Mouse (Mus musculus) heart, adult 9 months (tissue): ENCODE results near the gene Pabpc4.
"Not testable (repeated sequence)": the region's sequence is repeated elsewhere in the genome, so short reads cannot be mapped to it uniquely, and the experiment has no call there.

Source experiments
- DNase-seq, 2 experiments: peaks; one replicate each; pipeline ENCODE4 v3.0.0; 2022; ENCODE audit warnings: low spot score in 2 of 2

Gene Pabpc4

DNA sequence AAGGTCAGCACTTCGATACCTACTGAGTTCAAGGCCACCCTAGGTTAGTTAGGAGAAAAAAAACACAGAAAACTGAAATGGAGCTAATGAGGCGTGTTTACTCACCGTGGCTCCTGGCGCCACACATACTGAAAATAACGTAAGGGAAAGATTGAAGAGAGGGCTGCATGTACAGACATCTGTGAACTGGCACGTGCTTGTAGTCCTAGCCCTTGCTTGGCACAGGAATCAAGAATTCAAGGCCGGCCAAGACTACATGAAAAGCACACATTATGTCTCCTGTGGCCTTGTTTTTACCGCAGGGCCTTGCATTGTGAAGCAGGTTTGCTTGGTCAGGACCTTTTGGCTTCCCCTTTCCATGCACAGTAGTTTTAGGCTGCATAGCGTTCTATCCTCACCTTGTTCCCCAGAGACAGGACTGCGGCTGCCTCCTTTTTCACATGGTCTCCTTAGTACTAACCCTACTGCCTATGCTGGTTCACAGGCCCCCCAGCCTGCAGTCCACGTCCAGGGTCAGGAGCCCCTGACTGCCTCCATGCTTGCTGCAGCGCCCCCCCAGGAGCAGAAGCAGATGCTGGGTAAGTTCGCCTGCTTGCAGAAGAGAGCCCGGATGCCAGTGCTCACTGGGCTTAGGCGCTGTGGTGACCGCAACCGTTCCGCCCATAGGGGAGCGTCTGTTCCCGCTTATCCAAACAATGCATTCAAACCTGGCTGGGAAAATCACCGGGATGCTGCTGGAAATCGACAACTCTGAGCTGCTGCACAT lies 35.2 kb downstream of the Pabpc4 start:
- no peak for DNase-seq

DNA sequence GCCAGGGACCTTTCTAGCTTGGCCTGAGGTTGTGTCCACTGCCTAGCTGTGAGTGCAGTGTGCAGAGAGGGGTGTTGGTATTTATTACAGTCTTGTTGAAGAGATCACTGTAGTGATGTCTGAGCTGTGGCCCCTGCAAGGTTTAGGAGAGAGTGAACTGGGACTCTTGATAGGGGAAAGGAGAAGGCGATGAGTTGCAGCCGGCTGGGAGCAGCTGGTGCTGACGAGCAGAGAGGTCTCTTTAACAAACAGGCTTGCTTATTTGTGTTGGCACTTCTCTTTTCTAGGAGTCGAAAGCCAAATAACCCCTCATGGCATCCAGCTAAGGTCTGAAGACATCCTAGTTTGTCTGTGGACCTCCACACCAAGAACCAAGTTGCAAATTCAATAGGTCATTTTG lies 36.1 kb downstream of the Pabpc4 start:
- peak; percentile 42 to 56 for DNase-seq

DNA sequence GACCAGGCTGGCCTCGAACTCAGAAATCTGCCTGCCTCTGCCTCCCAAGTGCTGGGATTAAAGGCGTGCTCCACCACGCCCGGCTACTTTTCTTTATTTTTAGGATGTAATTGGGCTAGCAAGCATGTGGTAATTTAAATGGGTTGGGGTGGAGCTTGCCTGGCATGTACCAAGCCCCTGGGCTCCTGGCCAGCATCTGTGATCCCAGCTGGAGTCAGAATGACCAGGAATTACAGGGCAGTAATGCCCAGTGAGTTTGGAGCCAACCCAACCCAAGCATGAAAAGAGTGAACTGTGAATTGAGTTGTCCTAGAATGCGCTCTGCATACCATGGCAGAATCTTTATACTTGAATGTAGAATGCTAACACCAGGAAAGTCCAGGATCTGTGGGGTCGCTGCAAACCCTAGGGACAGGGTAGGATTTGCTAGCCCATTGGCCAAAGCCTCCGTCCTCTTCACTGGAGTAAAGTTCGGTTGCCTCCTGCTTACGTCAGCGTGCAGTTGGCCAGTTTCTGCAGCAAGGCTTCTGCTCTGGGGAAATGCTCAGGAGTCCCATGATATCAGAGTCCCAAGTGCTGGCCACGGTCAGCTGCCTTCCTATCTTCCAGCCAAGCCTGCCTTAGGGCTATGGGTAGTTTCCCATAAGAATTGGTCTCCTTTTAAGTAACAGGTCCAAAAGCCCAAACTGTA lies 37.0 kb downstream of the Pabpc4 start:
- DNase-seq, result peak; percentile 46 to 53

DNA sequence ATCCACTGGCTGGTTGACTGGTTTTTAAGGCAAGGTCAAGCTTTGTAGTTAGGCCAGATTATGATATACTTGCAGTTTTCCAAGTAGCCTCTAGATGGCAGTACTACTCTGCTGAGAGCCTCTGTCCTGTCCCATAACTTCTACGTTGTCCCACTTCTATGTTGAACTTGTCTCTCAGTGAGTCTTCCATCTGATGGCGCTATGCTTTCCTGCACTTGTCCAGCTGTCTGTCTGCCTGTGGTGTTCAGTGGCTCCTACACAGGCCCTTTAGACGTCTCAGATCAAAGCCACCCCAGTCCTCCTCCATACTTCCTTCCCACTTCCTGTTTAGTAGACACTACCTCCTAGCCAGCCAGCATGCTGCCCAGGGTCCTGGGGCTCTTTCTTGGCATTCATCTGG lies 43.6 kb downstream of the Pabpc4 start:
- peak in 1 of 2 experiments; percentile 54 for DNase-seq

DNA sequence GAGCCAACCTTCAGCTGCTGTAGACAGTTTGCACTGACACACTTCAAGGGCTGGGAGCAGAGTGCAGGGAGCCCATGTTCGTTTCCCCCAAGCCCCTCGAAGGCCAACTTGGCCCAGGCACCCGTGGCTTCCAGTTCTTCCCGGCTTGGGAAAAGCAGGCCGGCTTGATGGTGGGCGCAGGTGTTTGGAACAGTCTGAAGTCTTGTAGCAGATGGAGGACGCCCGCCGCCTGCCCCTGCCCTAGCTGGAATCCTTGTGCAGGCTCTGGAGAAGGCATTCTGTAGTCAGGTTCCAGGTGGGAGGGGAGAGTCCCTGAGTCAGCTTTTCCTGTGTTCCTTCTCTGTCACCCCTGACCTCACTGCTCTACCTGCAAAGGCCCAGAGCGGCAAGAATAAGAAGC lies 44.8 kb downstream of the Pabpc4 start:
- no peak for DNase-seq

DNA sequence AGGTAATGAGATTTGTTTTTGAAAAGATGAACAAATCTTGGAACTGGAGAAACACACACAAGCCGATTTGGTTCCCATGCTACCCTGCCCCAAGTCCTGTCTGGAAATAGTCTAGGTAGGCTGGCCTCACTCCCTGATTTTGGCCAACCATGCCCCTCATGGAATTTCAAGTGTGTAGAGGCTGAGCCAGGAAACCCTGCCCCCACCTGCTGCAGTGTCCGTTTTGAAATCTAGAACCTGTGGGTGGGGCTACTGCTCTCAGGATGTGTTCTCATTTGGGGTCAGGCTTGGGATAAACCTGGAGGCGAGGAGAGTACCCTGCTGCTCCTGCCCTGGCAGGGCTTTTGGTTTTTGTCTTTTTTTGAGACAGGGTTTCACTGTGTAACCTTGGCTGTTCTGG lies 46.1 kb downstream of the Pabpc4 start:
- no peak for DNase-seq

DNA sequence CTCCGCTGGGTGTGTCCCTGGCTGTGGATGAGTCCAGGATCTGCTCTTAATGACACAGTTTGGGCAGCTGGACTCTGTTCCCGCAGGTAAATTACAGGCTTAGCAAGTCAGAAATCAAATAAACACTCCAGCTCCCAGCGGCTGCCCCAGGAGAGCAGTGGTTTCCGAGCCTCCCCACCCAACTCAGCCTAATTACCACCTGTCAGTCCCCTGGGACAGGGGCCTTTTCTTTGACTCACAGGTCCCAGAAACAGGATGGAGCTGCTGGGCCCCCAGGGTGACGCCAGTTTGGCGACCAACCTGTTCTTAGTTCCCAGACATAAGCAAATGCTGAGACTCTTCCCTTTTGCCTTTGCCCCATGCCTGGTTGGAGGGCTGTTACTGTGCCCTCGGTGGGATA lies 49.7 kb downstream of the Pabpc4 start:
- DNase-seq, result no peak

DNA sequence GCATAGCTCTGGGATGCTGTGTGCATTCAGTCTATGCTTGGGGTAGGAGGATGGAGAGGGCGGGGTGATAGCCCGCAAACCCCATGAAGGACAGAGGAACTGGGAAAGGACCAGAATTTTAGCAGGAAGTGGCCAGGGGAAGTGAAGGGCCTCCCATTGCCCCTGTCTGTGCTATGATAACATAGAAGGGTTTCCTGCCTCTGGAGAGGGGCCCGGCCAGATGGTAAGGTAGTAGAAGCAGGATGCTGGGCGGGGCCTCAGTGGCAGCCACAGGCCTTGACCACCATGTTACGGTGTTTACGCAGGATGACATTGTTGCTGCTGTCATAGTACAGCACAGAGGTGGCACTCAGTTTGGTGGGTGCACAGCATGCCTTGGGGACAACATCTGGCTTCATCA lies 50.9 kb downstream of the Pabpc4 start:
- DNase-seq, result no peak

DNA sequence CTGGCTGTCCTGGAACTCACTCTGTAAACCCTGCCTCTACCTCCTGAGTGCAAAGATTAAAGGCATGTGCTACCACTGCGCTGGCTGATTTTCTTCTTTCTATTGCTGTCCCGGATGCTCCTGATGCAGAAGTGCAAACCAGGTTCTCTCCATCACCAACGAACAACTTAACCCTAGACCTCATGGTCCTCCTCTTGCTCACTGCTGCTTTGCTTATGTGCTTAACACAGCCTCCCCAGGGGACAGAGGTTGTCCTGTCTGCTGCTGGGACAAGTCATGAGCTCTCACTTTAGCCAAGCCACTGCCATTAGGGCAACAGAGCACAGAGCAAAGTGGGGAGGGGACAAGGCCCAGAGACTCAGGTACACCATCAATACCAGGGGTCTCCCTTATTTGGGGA lies 52.3 kb downstream of the Pabpc4 start:
- DNase-seq, result no peak

DNA sequence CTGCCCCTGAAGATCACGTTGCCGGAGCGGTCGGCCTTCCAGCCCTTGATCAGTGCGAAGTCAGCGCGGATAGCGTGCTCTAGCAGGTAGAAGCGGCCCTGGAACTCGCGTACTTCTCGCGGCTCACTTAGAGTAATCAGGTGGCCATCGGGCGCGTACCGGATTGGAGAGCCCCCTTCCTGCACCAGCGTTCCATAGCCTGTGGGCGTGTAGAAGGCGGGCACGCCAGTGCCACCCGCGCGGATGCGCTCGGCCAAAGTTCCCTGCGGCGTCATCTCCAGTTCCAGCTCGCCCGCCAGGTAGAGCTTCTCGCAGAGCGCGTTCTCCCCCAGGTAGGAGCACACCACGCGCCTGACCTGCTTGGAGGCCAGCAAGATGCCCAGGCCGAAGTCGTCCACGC lies 60.8 kb downstream of the Pabpc4 start:
- not testable (repeated sequence) for DNase-seq

DNA sequence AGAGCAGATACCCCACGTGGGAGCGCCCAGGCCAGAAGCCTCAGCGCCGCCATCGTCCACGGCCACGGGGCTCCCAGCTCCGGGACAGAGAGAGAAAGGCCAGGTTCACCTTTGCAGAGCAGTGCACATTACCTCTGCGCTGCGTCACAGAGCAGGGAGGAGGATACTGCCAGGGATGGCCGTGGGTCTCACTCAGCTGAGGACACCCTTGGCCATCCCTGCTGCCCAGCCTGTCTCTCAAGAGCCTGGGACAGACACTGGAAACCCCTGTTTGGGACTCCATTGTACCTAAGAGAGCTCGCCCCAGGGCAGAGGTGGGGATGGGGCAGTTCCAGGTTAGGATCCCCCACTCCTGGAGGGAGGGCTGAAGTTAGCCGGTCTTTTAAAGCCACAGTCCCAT lies 61.4 kb downstream of the Pabpc4 start, which contains the start of gene Oxct2a:
Oxct2a (minus strand) TSS at position 101 of the 400 bp plus-strand sequence.
- no peak for DNase-seq

DNA sequence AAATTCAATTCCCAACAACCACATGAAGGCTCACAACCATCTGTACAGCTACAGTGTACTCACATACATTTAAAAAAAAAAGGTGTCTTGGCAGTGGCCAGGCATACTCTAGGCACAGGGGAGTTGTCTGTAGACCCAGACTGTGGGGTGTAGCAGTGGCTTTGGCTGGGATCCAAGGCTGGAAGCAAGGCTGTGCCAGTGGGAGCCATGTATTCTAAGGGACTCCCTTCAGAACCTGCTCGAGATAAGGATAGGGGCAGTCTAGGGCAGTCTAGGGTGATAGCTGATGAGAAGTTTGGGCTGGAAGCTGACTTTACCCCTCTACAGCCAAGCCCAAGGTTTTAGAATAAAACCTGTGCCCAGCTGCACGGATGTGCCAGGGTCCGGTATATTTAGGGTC lies 63.9 kb downstream of the Pabpc4 start:
- DNase-seq, result no peak

DNA sequence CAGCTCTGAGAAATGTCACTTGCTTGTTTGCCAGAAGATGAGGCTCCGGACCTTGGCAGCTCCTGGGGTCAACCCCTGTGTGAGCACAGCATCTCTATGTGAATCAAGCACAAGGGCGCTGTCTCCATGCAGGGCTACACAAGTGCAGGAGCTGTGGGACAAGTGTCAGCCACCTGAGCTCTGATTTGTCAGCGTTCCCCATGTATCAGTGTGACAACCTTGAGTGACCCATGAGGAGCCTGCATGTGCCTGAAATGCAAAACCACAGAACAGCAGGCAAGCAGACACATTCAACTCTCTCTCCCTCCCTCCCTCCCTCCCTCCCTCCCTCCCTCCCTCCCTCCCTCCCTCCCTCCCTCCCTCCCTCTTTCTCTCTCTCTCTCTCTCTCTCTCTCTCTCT lies 65.5 kb downstream of the Pabpc4 start:
- no peak for DNase-seq

DNA sequence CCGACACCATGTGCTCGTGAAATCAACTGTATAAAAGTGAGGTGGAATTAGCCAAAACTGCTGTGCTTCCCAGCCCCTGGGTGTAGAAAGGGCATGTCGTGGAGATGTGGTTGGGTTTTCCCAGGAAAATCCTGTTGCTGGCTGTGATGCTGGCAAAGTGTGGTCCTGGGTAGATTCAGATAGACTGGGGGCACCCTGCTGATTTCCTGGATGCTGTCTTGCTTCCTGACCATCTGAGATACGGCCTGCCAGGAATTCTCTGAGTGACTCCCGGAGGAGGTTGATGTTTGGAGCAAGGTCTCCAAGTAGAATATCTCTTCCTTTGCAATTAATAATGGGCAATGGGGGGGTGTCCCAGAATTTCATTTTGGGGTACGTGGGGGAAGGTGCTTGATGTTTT lies 66.8 kb downstream of the Pabpc4 start:
- no peak for DNase-seq

DNA sequence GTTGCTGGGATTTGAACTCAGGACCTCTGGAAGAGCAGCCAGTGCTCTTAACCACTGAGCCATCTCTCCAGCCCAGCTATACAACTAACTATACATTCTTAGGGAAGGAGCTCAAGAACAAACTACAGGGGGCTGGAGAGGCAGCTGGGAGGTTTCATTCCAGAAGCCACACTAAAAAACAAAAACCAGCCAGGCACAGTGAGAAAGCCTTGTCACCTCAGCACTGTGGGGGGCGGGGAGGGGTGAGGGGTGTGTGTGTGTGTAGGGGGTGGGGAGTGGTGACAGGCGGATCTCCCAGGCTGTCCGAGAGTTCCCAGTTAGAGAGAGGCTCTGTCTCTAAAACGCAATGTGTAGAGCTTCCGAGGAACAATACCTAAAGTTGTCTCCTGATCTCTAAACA lies 69.2 kb downstream of the Pabpc4 start:
- DNase-seq, result no peak

DNA sequence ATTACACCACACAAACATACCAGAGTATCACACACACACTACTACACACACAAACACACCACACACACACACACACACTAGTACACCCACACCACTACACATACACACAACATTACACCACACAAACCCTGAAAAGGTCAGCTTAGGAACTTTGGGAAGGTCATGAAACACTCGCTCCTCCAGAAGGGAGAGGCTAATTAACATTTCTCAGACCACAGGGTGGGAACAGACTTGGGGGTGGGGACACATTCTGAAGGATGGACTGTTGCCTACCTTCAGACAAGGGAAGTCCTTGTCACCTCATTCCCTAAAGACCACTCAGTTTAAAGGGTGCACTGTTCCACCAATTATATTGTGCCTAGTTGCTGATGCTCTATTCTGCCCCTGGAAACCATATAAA lies 69.8 kb downstream of the Pabpc4 start:
- DNase-seq, result not testable (repeated sequence)

DNA sequence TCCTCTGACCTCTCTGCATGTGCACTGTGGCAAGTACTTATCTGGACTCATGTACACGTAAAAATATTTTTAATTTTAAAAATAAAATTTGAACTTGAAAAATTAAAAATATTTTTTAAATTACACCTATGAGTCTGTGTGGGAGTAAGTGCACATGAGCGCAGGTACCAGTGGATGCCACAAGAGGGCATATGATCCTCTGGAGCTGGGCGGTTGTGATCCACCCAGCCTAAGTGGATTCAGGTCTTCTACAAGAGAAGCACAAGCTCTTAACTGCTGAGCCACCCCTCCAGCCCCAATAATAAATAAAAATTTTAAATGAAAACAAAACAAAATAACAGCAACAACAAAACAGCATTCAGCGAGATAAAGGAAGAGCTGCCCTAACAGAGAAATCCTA lies 71.0 kb downstream of the Pabpc4 start:
- DNase-seq, result no peak

DNA sequence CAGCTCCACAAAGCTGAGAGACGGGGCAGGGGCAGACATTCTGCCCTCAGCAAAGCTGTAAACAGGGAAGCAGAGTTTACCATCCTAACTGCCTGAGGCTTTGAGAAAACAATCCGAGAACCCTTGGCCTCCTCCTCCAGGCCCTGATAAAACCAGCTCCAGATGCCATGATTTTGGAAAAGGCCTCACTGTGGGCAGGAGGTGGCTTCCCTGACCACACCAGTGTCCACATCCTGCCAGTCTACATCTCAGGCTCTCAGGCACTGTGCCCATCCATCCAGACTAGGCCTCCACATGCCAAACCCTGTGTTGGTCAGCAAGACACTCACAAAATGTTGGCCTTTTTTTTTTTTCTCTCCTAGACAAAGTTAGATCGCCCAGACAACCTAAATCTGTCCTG lies 72.0 kb downstream of the Pabpc4 start:
- no peak for DNase-seq

DNA sequence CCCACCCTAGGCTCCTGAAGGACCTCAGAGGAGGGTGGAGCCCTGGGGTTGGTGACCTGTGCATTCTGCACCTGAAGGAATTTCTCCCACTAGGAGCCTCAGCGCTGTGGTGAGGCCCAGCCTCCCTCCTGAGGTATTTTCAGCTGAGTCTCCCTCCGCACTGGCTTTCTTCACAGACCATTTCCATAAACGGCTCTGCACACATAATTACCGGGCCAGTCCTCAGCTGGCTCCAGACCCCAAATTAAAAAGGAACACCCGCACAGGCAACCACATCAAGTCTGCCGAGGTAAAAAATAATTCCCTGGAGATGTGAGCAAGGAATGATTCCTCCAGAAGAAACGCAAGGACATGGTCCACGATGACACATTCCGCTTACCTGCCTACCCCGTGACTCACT lies 73.1 kb downstream of the Pabpc4 start:
- not testable (repeated sequence) for DNase-seq

DNA sequence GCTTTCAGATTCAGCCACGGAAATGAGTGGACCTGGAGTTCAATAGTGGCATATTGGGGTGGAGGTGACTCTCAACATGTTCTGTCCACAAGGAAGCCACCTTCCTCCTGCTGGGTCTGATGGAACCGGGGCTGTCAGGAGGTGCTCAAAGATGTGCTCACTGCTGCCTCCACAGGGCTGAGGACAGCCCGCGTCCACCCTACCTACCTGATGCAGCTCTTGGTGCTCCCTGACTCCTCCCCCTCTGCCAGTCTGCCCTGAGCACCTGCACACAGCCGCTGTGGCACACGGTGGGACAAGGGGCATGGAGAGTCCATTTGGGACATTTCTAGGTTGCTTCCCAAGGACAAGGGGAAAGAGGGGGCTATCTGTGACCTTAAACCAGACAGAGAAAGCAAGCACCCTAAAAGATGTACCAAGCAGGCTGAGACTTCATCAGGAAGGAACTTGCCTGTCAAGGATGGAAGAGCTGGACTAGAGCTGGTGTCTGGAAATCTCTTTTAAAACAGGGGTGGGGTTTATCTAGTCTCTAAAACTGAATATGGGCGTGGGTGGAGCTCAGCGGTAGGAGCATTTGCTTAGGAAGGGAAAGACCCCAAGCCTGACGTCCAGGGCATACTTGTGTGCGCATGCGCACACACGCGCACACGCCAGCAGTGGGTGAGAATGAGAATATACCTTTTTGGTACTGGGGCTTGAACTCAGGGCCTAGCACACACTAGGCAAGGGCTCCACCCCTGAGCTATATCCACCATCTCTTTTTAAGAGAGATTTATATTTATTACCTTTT lies 73.8 kb downstream of the Pabpc4 start:
- no peak for DNase-seq

DNA sequence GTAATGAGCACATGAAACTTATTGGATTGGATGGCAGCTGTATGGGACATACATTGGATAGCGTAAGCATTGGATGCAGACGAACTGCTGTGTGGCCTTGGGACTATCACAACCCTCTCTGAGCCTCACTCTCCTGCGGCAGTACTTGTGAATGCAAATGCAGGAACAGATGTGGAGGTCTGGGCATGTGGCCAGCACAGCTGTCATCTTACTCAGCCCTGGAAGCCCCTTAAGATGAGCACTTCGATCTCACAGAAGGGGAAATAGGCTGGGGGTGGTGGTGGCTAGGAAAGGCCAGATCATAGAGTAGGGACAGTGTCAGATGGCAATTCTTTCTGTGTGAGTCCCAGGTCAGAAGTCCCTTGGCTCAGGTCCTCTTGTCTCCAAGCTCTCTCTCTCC lies 75.5 kb downstream of the Pabpc4 start:
- no peak for DNase-seq

DNA sequence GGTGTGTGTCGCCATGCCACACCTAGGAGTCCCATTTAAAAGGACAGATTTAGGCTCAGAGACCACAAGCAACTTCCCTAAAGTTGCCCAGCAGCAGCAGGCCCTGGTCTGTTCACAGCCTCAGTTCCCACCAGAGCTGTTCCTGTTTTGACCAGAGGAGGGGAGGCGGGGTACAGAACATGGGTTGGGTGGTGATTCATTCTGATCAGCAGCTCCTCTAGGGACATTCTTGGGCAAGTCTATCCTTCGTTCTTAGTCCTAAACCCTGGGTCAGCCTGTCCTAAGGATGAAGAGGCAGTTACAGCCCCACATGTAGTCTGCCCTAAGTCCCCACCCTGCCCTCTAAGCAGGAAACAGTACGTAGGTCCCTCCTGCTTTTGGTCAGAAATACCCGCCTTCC lies 78.1 kb downstream of the Pabpc4 start:
- DNase-seq, result no peak
